Mouse (Mus musculus) liver, adult 2 months (tissue): Measurements from ENCODE around the gene Gpr152.
A peak's percentile ranks its signal among the peaks of the same experiment; 100 is the strongest.

ENCODE experiments used
- CTCF ChIP-seq: fragments of 200-500 bp; IDR thresholded peaks from 2 replicates; pipeline ENCODE4 v1.5.1; 2011; ENCODE audit warnings: low read depth, low read length, control low read depth
- POLR2A ChIP-seq: fragments of 200-500 bp; IDR thresholded peaks from 2 replicates; pipeline ENCODE4 v1.6.1; 2011; ENCODE audit warnings: low read length, control low read depth; ENCODE audit not compliant: insufficient read depth; ENCODE audit errors: extremely low read depth

GRCm38 (mm10) chr19:4125741-4126696 lies 13.6 kb upstream of the Gpr152 start, which contains the start of gene Aip:
- TF ChIP-seq POLR2A (peak; percentile 89), CTCF (peak; percentile 76)
